Mouse (Mus musculus) liver, embryonic 14.5 days (tissue): ENCODE measurements around the gene Tfeb. TPM values are rescaled to one million over a fixed set of nuclear protein-coding genes. Genes with fewer than 3 reads are reported as not detected.

Source experiments
- ATAC-seq: fragments of 200-750 bp; cut with Nextera tagmentation; 2 replicates; pipeline ENCODE4 v1.8.0; 2017; ENCODE audit warnings: moderate number of reproducible peaks, mild to moderate bottlenecking, moderate library complexity; ENCODE audit not compliant: insufficient read depth
- DNase-seq, 3 experiments: peaks; one replicate each; pipeline ENCODE4 v3.0.0-alpha.2; 2012 to 2013; ENCODE audit warnings: low read depth in 3 of 3, low spot score in 3 of 3
- H3K27ac ChIP-seq: fragments of 300-500 bp; sonication (generic); 2 replicates; pipeline ENCODE4 v1.5.1; 2014; ENCODE audit warnings: moderate library complexity, mild to moderate bottlenecking, control low read depth, inconsistent platforms
- H3K27me3 ChIP-seq: fragments of 300-500 bp; sonication (generic); 2 replicates; pipeline ENCODE4 v1.6.1; 2014; ENCODE audit warnings: mild to moderate bottlenecking, low read length, moderate library complexity; ENCODE audit not compliant: control insufficient read depth, insufficient read depth
- H3K36me3 ChIP-seq: fragments of 300-500 bp; sonication (generic); replicated peaks from 2 replicates; pipeline ENCODE4 v1.6.1; 2014; ENCODE audit warnings: low read depth; ENCODE audit not compliant: control insufficient read depth, insufficient read depth
- H3K4me1 ChIP-seq, 2 experiments: fragments of 200-500 bp in 1 of 2; fragments of 300-500 bp in 1 of 2; sonication (generic) in 1 of 2; replicated peaks; 2 replicates each; pipeline ENCODE4 v1.6.1; 2012 to 2014; ENCODE audit warnings: antibody characterized with exemption in 1 of 2, inconsistent platforms in 1 of 2, low read length in 1 of 2; ENCODE audit not compliant: control insufficient read depth in 2 of 2, insufficient read depth in 2 of 2
- H3K4me2 ChIP-seq: fragments of 300-500 bp; sonication (generic); 2 replicates; pipeline ENCODE4 v1.6.1; 2014; ENCODE audit warnings: low read depth, mild to moderate bottlenecking, control low read depth, moderate library complexity
- H3K4me3 ChIP-seq, 2 experiments: fragments of 200-500 bp in 1 of 2; fragments of 300-500 bp in 1 of 2; sonication (generic) in 1 of 2; 2 replicates each; pipeline ENCODE4 v1.5.1; 2012 to 2014; ENCODE audit warnings: low read depth in 2 of 2, low read length in 2 of 2, mild to moderate bottlenecking in 2 of 2, control low read depth in 1 of 2, inconsistent platforms in 1 of 2, moderate library complexity in 1 of 2; ENCODE audit not compliant: insufficient read depth in 1 of 2
- H3K9ac ChIP-seq: fragments of 300-500 bp; sonication (generic); replicated peaks from 2 replicates; pipeline ENCODE4 v1.6.1; 2014; ENCODE audit warnings: mild to moderate bottlenecking, control low read depth, moderate library complexity
- H3K9me3 ChIP-seq: fragments of 300-500 bp; sonication (generic); 2 replicates; pipeline ENCODE4 v1.6.1; 2016; ENCODE audit warnings: low read length, mixed read lengths; ENCODE audit not compliant: control insufficient read depth
- CTCF ChIP-seq: IDR thresholded peaks from 2 replicates; pipeline ENCODE4 v1.5.1; 2016; ENCODE audit warnings: antibody characterized with exemption, low read depth, control low read depth
- EP300 ChIP-seq: IDR thresholded peaks from 2 replicates; pipeline ENCODE4 v1.6.1; 2016; ENCODE audit warnings: antibody characterized with exemption, low read depth
- WGBS: fragments of 180-500 bp; shearing (Covaris S2); extraction: QIAGEN DNeasy Blood & Tissue Kit; methylation state at CpG from one replicate; pipeline ENCODE4 v1.1.7; 2014; ENCODE audit not compliant: insufficient replicate concordance; 5-methylcytosine and 5-hydroxymethylcytosine counted together
- polyA plus RNA-seq, 2 experiments: library from polyadenylated mRNA; depleted of rRNA in 1 of 2; stranded (reverse) in 1 of 2; unstranded in 1 of 2; fragments of >200 nt; fragmentation: Nextera tagmentation in 1 of 2; extraction: Ambion mirVana in 1 of 2; gene quantifications; 2 replicates each; pipeline versions ENCODE4 v1.2.1 to v1.2.3; 2012 to 2014

Tfeb gene
- polyA plus RNA-seq, 2 experiments = 2.4 to 3.2 TPM

DNA sequence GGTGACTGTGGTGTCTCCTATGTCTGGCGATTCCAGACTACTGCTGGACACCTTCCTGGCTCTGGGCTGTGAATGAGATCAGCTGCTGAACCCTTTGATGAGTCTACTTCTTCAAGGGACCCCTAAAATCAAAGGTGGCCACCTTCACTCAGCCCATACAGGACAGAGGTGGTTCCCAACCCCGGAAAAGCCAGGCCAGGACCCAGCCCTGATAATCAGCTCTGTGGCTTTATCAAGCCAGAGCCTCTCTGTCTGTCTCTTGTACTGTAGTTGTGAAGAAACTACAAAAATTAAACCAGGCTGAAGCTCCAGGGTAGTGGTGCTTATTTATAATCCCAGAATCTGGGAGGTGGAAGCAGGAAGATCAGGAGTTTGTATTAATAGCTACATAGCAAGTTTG lies 40.3 kb downstream of the Tfeb start:
- H3K27ac ChIP-seq = no peak overlapping the region
- DNase-seq = no peak

GRCm38 (mm10) chr17:47780470-47780869 lies 43.6 kb downstream of the Tfeb start:
- Histone ChIP-seq H3K9me3 (no peaks in the 10 kb centered on the region), H3K4me3 (no peak overlapping the region), H3K27ac (no peak overlapping the region), H3K9ac (no peak overlapping the region), H3K36me3 (no peaks in the 10 kb centered on the region), H3K4me1 (peaks cover 4 to 11% of the 10 kb centered on the region in 2 experiments; a peak in 3 of 4 replicates), H3K27me3 (no peaks in the 10 kb centered on the region), H3K4me2 (no peak overlapping the region)
- TF ChIP-seq EP300 (no peak), CTCF (no peak)
- DNase-seq = no peak
- ATAC-seq = no peak
- 41% methylated on average over 10 of the region's 10 CpGs for WGBS

More for the DNA sequence above, 40.3 kb downstream of the Tfeb start:
- Histone ChIP-seq H3K36me3 (no peaks in the 10 kb centered on the region), H3K9me3 (no peaks in the 10 kb centered on the region), H3K4me1 (peaks cover 4 to 8% of the 10 kb centered on the region in 2 experiments; a peak in 2 of 4 replicates), H3K4me3 (no peak overlapping the region), H3K27me3 (no peaks in the 10 kb centered on the region), H3K4me2 (no peak overlapping the region), H3K9ac (no peak overlapping the region)
- WGBS = 12% methylated on average over 2 of the region's 2 CpGs
- ATAC-seq = peak; percentile 62
- TF ChIP-seq EP300 (no peak), CTCF (no peak)

- DNase-seq (no peak), ATAC-seq (no peak)
- no peak for TF ChIP-seq CTCF
- no peak for TF ChIP-seq EP300
- 62% methylated on average over 3 of the region's 3 CpGs for WGBS
- H3K27ac ChIP-seq = no peak overlapping the region
- H3K4me1 ChIP-seq = peaks cover 0 to 6% of the 10 kb centered on the region in 2 experiments; a peak in 2 of 4 replicates
- H3K9me3 ChIP-seq = no peaks in the 10 kb centered on the region
- H3K27me3 ChIP-seq = no peaks in the 10 kb centered on the region
- H3K4me2 ChIP-seq = no peak overlapping the region
- no peak overlapping the region for H3K9ac ChIP-seq
- no peak overlapping the region for H3K4me3 ChIP-seq
- H3K36me3 ChIP-seq = no peaks in the 10 kb centered on the region
Measured at GRCm38 (mm10) chr17:47782486-47782885, 45.7 kb downstream of the Tfeb start.

DNA sequence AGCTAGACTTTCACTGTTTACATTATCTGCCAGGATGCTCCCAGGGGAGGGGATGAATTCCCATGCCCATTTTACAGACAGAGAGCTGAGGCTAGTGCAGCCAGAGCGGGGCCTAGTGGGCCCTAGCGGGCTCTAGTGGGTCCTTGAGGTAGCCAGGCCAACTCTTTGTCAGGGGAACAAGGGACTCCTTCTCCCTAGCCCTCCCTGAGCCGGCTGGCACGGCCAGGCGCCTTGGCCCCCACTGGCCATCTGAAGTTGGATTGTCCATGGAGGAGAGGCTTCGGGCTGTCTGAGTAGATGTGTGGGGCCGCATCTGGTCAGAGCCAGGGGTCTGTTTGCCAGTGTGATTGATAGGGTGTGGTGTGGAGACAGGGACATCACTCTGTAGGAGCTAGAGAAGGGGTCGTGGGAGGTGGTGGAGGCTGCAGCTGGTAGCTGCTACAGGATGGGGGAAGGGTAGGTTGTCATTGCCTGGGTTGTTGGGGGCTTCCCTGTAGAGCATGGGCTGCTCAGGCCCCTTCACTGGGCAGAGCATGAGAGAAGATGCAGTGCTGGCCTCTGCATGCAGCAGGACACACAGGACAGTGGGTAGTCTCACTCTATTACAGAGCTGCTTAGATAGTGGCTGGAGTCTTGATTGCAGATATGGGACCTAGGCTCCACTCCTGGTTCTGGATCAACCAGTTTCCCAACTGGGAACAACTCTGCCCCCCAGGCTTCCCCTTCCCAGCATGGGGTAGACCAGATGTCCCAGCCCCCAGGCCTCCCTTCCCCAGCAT lies 46.8 kb downstream of the Tfeb start:
- Histone ChIP-seq H3K9me3 (no peaks in the 10 kb centered on the region), H3K27me3 (no peaks in the 10 kb centered on the region), H3K27ac (no peak overlapping the region), H3K36me3 (no peaks in the 10 kb centered on the region), H3K9ac (no peak overlapping the region), H3K4me1 (peaks cover 0 to 3% of the 10 kb centered on the region in 2 experiments; a peak in 2 of 4 replicates), H3K4me2 (no peak overlapping the region), H3K4me3 (no peak overlapping the region)
- ATAC-seq = no peak
- TF ChIP-seq CTCF = no peak
- no peak for TF ChIP-seq EP300
- 71% methylated on average over 8 of the region's 8 CpGs for WGBS
- DNase-seq = no peak

DNA sequence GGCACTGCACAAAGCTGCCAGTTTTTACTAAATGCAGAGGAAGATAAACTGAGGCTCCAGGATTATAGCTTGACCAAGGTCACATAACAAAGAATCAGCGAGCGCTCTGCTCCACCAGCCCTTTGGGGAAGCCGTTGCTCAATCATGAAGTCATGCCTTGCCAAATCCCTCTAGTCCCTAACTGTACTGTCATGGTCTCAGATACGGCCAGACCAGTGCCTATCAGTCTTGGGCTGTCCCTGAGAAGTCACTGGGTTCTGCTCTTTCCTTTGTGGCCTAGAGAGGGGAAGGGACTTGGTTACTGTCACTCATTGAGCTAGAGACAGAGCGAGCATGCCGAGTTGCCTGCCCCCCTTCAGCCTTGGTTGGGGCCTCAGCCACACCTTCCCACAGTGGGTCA lies 47.6 kb downstream of the Tfeb start:
- Histone ChIP-seq H3K27ac (no peak overlapping the region), H3K4me3 (no peak overlapping the region), H3K4me1 (peaks cover 0 to 3% of the 10 kb centered on the region in 2 experiments; a peak in 2 of 4 replicates), H3K9me3 (no peaks in the 10 kb centered on the region), H3K4me2 (no peak overlapping the region), H3K36me3 (no peaks in the 10 kb centered on the region), H3K9ac (no peak overlapping the region), H3K27me3 (no peaks in the 10 kb centered on the region)
- DNase-seq = no peak
- no peak for TF ChIP-seq CTCF
- 18% methylated on average over 6 of the region's 6 CpGs for WGBS
- ATAC-seq = 0 out of 2 replicates have a peak, but pooled peaks have one; percentile 31
